Mouse (Mus musculus): ENCODE data around the gene Tbc1d22b. TPM values are rescaled to one million over a fixed set of nuclear protein-coding genes. Genes with fewer than 3 reads are reported as not detected.
A peak's percentile ranks its signal among the peaks of the same experiment; 100 is the strongest.
"Not testable (repeated sequence)": the region's sequence is repeated elsewhere in the genome, so short reads cannot be mapped to it uniquely, and the experiment has no call there.

The Tbc1d22b gene
- polyA plus RNA-seq, 1 experiment from 2014 or later = 16.3 TPM

DNA sequence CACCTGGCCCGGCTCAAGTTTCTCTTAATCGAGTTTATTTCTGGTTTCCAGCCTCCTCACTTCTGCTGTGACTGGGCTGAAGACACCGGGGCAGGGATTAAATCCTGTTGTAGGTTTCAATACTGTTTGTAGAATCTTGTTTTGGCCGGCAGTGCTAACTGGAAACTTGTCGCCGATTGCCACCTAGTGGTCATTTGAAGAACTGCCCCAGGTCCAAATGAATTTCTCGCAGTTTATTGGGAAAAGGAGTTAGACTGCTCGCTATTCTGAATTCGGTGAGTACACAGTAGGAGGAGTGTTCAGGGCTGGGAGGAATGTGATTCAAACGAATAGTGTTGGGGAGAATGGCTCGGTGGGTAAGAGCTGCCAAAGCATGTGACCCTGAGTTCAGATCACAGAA is 35.1 kb upstream of the Tbc1d22b start:
- Histone ChIP-seq H3K4me2 (no peak overlapping the region; the same call in 1 of the 2 replicates), H3K27ac (no peak overlapping the region)
- WGBS = 3% methylated on average over 11 of the region's 11 CpGs

DNA sequence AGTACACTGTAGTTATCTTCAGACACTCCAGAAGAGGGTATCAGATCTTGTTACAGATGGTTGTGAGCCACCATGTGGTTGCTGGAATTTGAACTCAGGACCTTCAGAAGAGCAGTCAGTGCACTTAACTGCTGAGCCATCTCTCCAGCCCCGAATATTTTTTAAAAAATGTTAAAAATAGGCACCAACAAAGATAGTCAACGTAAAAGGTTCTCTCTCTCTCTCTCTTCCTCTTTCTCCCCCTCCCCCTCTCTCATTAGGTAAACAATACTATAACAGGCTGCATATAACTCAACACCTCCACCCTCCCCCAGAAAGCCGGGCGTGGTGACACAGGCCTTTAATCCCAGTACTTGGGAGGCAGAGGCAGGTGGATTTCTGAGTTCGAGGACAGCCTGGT is 30.9 kb upstream of the Tbc1d22b start:
- not testable (repeated sequence) for H3K9me3 ChIP-seq
- WGBS = 91% methylated on average over 5 of the region's 5 CpGs

More for the DNA sequence above, 35.1 kb upstream of the Tbc1d22b start:
- H3K4me1 ChIP-seq (replicated peaks) = no peaks in the 10 kb centered on the region
- 0 out of 2 replicates have a peak overlapping the region, but pooled peaks have one; percentile 31 for H3K9ac ChIP-seq (replicated peaks)
- H3K9me3 ChIP-seq = no peaks in the 10 kb centered on the region
- no peaks in the 10 kb centered on the region for H3K36me3 ChIP-seq
- H3K4me3 ChIP-seq (replicated peaks) = no peak overlapping the region
- H3K27me3 ChIP-seq = no peaks in the 10 kb centered on the region
- ATAC-seq (ENCODE audit: insufficient number of reproducible peaks, insufficient read depth, low FRiP score, low TSS enrichment, low read depth) = no peak

DNA sequence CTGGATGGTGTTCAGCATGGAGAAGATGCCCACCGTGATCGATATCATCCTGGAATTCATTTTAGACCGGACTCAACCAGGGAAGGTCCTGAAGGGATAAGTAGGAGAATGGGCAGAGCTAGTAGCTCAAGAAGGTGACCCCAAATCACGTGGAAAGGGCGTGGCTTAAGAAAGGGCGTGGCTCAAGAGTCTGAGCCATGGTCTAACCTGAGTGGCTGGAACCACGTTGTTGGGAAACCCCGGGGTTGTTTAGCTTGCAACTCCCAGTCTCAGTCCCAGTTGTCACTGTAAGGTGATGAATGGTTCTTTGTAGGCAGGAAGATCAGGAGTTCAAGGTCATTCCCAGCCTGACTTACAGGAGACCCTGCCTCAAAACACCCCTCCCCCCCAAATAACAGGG is 29.9 kb upstream of the Tbc1d22b start:
- Histone ChIP-seq H3K4me2 (no peak overlapping the region), H3K27ac (no peak overlapping the region), H3K9ac (replicated peaks) (no peak overlapping the region), H3K9me3 (no peaks in the 10 kb centered on the region), H3K36me3 (no peaks in the 10 kb centered on the region), H3K27me3 (no peaks in the 10 kb centered on the region), H3K4me3 (replicated peaks) (no peak overlapping the region), H3K4me1 (replicated peaks) (no peaks in the 10 kb centered on the region)
- WGBS = 76% methylated on average over 8 of the region's 8 CpGs
- no peak for ATAC-seq (ENCODE audit: insufficient number of reproducible peaks, insufficient read depth, low FRiP score, low TSS enrichment, low read depth)

More for the DNA sequence above, 30.9 kb upstream of the Tbc1d22b start:
- not testable (repeated sequence) for H3K4me1 ChIP-seq (replicated peaks); H3K4me2 ChIP-seq; H3K36me3 ChIP-seq; H3K27me3 ChIP-seq; H3K4me3 ChIP-seq (replicated peaks); H3K27ac ChIP-seq; H3K9ac ChIP-seq (replicated peaks); ATAC-seq (ENCODE audit: insufficient number of reproducible peaks, insufficient read depth, low FRiP score, low TSS enrichment, low read depth)

DNA sequence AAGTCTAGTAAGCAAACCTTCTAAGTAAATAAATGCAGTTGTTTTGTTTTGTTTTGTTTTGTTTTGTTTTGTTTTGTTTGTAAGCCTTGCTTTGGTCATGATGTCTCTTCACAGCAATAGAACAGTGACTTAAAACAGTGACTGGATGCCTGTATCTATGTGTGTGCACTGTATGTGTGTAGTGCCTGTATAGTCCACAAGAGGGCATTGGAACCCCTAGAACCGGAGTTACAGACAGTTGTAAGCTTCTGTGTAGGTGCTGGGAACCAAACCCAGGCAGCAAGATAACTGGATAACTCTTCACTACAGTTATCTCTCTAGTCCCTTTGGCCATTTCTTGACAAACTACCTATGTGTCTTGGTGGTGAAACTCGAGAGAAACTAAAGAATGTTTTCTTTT is 24.0 kb upstream of the Tbc1d22b start:
- 0 out of 2 replicates have a peak, but pooled peaks cover 6% of the 10 kb centered on the region for H3K9me3 ChIP-seq
- no peaks in the 10 kb centered on the region for H3K4me1 ChIP-seq (replicated peaks)
- no peak overlapping the region for H3K4me3 ChIP-seq (replicated peaks)
- no peak for ATAC-seq (ENCODE audit: insufficient number of reproducible peaks, insufficient read depth, low FRiP score, low TSS enrichment, low read depth)
- no peaks in the 10 kb centered on the region for H3K36me3 ChIP-seq
- H3K9ac ChIP-seq (replicated peaks) = no peak overlapping the region
- 77% methylated on average over 2 of the region's 2 CpGs for WGBS
- H3K27me3 ChIP-seq = no peaks in the 10 kb centered on the region
- H3K4me2 ChIP-seq = no peak overlapping the region
- no peak overlapping the region for H3K27ac ChIP-seq

DNA sequence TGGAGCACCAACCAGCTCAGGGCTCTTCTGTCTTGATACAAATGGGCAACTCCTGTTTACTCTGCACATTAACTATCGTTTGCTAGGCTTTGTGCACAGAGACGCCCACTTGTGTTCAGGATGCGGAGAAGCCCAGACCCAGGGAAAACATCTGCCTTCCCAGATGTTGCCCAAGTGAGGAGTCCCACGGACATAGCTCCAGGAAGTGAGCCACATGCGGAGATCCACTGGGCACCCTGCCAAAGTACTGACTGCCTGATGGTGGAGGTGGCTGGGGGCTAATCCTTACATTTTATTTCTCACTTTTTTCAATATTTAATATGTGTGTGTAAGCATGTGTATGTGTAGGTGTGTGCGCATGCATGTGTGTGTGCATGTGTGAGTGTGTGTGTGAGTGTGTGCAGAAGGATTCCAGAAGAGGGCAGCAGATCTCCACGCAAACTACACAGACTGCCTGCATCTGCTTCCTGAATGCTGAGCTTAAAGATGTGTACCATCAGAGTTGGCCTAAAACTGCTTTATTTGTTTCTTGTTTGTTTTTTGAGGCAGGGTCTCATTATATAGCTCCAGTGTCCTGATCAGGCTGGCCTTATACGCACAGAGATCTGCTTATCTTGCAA is 20.9 kb upstream of the Tbc1d22b start:
- Histone ChIP-seq H3K27ac (no peak overlapping the region), H3K4me2 (no peak overlapping the region), H3K4me3 (replicated peaks) (no peak overlapping the region), H3K36me3 (no peaks in the 10 kb centered on the region), H3K9ac (replicated peaks) (no peak overlapping the region), H3K4me1 (replicated peaks) (no peaks in the 10 kb centered on the region; the same call in 1 of the 2 replicates), H3K9me3 (0 out of 2 replicates have a peak, but pooled peaks cover 6% of the 10 kb centered on the region), H3K27me3 (no peaks in the 10 kb centered on the region)
- 85% methylated on average over 8 of the region's 8 CpGs for WGBS
- no peak for ATAC-seq (ENCODE audit: insufficient number of reproducible peaks, insufficient read depth, low FRiP score, low TSS enrichment, low read depth)

DNA sequence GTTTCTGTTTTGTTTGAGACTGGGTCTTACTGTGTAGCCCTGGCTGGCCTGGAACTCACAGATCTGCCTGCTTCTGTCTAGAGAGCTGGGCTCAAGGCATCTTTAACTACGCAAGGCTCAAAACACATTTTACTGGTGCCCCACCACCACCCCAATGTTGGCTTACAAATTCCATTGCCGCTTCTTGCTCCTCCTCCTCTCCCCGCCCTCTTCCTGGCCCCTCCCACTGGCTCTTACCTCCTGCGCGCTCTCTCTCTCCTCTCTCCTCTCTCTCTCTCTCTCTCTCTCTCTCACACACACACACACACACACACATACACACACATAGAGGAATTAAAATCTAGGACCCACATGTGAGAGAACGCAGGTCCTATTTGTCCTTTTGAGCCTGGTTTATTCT is 19.1 kb upstream of the Tbc1d22b start:
- WGBS = 75% methylated on average over 6 of the region's 6 CpGs
- Histone ChIP-seq H3K4me1 (replicated peaks) (no peaks in the 10 kb centered on the region; the same call in 1 of the 2 replicates), H3K9me3 (0 out of 2 replicates have a peak, but pooled peaks cover 6% of the 10 kb centered on the region), H3K4me3 (replicated peaks) (no peak overlapping the region), H3K4me2 (no peak overlapping the region), H3K27me3 (no peaks in the 10 kb centered on the region), H3K9ac (replicated peaks) (no peak overlapping the region), H3K36me3 (no peaks in the 10 kb centered on the region), H3K27ac (no peak overlapping the region)
- no peak for ATAC-seq (ENCODE audit: insufficient number of reproducible peaks, insufficient read depth, low FRiP score, low TSS enrichment, low read depth)

DNA sequence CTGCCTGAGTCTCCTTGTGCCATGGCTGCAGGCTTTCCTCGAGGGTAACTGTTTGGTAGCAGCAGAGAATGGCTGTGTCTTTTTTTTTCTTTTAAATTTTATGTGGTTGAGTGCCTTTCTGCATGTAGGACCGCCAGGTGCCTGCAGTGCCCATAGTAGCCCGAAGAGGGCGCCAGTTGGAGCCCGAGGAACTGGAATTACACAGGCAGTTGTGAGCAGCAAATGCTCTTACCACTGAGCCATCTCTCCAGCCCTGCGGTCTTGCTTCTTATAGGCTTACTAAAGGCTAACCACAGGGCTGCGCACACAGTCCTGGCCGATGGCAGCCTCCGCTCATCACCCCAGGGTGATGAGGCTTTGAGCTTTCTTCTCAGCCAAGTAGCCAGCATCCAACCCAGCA is 18.3 kb upstream of the Tbc1d22b start:
- no peak overlapping the region for H3K4me3 ChIP-seq (replicated peaks)
- H3K27me3 ChIP-seq = no peaks in the 10 kb centered on the region
- 74% methylated on average over 9 of the region's 9 CpGs for WGBS
- H3K4me1 ChIP-seq (replicated peaks) = no peaks in the 10 kb centered on the region; the same call in 1 of the 2 replicates
- H3K9ac ChIP-seq (replicated peaks) = no peak overlapping the region
- no peak for ATAC-seq (ENCODE audit: insufficient number of reproducible peaks, insufficient read depth, low FRiP score, low TSS enrichment, low read depth)
- H3K9me3 ChIP-seq = no peaks in the 10 kb centered on the region
- H3K36me3 ChIP-seq = no peaks in the 10 kb centered on the region
- no peak overlapping the region for H3K4me2 ChIP-seq
- H3K27ac ChIP-seq = no peak overlapping the region

DNA sequence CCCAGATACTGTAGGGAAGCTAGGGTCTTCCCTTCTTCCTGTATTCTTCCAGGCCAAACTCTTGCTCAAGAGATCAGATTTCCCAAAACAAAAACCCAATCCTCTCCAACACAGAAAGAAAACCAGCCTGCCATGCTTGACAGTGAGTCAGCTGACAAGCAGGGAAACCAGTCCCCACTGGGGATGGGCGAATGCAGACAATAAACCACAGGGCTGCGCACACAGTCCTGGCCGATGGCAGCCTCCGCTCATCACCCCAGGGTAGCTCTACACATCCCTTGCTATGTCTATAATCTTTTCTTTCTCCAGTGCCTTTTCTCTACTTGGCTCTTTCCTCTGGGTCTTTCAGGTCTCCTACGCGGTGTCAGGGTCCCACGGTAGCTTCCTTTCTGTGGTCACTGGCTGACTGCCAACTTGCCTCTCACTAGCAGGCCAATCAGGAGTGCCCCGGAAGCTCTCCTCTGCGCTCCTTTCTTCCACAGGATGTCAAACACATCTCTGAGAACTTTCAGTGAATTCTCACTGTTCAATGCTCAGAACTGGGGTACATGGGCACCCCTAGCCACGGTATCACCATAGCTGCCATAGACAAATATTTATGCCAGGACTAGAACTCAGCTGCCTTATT is 17.7 kb upstream of the Tbc1d22b start:
- no peak for ATAC-seq (ENCODE audit: insufficient number of reproducible peaks, insufficient read depth, low FRiP score, low TSS enrichment, low read depth)
- WGBS = 82% methylated on average over 10 of the region's 10 CpGs
- Histone ChIP-seq H3K4me2 (no peak overlapping the region), H3K27me3 (no peaks in the 10 kb centered on the region), H3K9ac (replicated peaks) (no peak overlapping the region), H3K9me3 (no peaks in the 10 kb centered on the region), H3K36me3 (no peaks in the 10 kb centered on the region), H3K4me3 (replicated peaks) (no peak overlapping the region), H3K27ac (no peak overlapping the region), H3K4me1 (replicated peaks) (no peaks in the 10 kb centered on the region; the same call in 1 of the 2 replicates)

DNA sequence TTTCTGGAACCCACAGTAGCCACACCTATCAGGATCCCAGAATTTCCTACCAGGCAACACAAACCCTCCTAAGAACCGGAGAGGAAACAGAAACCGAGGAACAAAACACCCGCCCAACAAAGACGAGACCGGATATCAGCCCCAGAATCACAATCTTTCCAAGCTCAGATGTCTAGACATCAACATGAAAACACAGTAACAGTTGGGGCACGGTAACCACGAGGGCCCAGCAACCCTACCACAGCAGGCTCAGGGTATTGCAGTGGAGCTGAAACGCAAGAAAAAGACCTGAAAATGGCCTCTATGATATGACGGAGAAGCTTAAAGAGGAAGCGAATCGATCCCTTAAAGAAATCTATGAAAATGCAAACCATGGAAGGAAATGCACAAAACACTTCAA is 15.7 kb upstream of the Tbc1d22b start:
- Histone ChIP-seq H3K4me2 (no peak overlapping the region), H3K9me3 (no peaks in the 10 kb centered on the region)

DNA sequence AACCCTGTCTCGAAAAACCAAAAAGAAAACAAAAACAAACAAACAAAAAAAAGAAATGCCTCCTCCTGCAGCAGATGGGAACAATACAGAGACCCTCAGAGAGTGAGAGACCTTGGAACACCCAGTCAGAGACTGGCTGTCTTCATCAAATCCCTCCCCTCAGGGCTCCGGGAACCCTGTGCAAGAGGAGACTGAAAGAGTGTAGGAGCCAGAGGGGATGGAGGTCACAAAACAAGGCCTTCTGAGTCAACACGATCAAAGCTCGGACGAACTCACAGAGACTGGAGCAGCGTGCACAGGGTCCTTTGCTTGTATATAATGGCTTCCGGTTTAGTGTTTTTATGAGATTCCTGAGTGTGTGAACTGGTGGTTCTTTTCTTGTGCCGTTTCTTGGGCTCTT is 9.2 kb upstream of the Tbc1d22b start:
- ATAC-seq (ENCODE audit: insufficient number of reproducible peaks, insufficient read depth, low FRiP score, low TSS enrichment, low read depth) = no peak
- Histone ChIP-seq H3K27me3 (no peaks in the 10 kb centered on the region), H3K36me3 (no peaks in the 10 kb centered on the region), H3K9me3 (no peaks in the 10 kb centered on the region), H3K9ac (replicated peaks) (no peak overlapping the region), H3K4me2 (no peak overlapping the region), H3K4me3 (replicated peaks) (no peak overlapping the region), H3K4me1 (replicated peaks) (no peaks in the 10 kb centered on the region), H3K27ac (no peak overlapping the region)
- WGBS = 79% methylated on average over 8 of the region's 8 CpGs

More for the DNA sequence above, 15.7 kb upstream of the Tbc1d22b start:
- H3K9ac ChIP-seq (replicated peaks) = no peak overlapping the region
- no peaks in the 10 kb centered on the region for H3K27me3 ChIP-seq
- H3K4me3 ChIP-seq (replicated peaks) = no peak overlapping the region
- ATAC-seq (ENCODE audit: insufficient number of reproducible peaks, insufficient read depth, low FRiP score, low TSS enrichment, low read depth) = no peak
- H3K36me3 ChIP-seq = no peaks in the 10 kb centered on the region
- H3K27ac ChIP-seq = no peak overlapping the region
- H3K4me1 ChIP-seq (replicated peaks) = no peaks in the 10 kb centered on the region; the same call in 1 of the 2 replicates
- WGBS = 90% methylated on average over 11 of the region's 11 CpGs

DNA sequence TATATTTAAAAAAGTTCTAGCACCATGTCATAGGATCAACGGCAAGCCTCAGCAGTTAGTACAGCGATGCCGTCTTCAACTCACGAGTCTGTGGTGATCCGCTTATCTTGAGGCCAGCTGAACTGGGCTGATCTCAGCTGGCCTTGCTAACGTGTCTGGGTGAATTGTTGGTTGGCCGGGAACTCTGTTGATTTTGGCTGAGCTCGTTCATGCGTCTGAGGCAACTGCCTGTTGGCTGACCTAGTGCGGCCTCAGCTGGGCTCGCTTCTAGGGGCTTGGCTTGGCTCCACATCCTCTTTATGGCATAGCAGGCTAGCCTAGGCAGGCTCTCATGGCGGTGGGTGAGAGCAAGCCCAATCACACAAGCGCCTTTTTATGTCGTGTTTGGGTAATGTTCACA is 8.2 kb upstream of the Tbc1d22b start:
- Histone ChIP-seq H3K27ac (no peak overlapping the region), H3K4me3 (replicated peaks) (no peak overlapping the region), H3K4me2 (no peak overlapping the region), H3K4me1 (replicated peaks) (no peaks in the 10 kb centered on the region), H3K9ac (replicated peaks) (no peak overlapping the region), H3K9me3 (no peaks in the 10 kb centered on the region), H3K27me3 (no peaks in the 10 kb centered on the region), H3K36me3 (no peaks in the 10 kb centered on the region)
- 81% methylated on average over 14 of the region's 14 CpGs for WGBS
- ATAC-seq (ENCODE audit: insufficient number of reproducible peaks, insufficient read depth, low FRiP score, low TSS enrichment, low read depth) = no peak

Measured in limb, embryonic 12.5 days (tissue).